ENCODE assay signal across 8 mouse cellular contexts in the genomic region with DNA sequence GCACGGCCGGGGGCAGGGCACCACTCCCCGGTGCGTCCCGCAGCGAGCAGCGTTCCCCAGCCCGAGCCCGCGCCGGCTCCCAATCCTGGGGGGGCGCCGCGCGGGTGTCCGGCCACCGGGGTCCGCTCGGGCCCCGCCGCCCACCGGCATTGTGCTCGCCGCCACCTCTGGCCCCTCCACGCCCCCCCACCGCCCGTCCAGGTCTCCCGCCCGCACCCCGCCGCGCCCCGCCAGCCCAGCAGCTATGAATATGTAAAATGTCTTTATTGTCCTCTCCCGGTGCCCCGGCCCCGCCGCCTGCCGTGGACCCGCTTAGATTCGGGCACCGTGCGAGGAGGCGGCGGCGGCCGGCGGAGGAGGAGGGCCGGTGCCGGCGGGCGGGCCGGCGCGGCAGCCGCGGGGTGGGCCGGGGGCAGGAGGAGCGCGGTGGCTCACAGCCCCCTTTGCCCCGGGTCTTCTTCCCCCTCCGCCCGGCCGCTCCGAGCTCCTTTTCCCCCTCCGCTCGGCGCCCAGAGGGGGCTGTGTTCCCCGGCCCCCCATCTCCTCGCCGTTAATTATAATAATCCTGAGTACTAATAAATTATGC. TPM values are rescaled to one million over a fixed set of nuclear protein-coding genes. Genes with fewer than 3 reads are reported as not detected.
A peak's percentile ranks its signal among the peaks of the same experiment; 100 is the strongest.
DNase-seq lines count a peak whose midpoint lies in the region; ATAC-seq and TF ChIP-seq lines count a peak whose summit lies in the region.

No protein-coding gene starts in this region.

- H3K4me2 ChIP-seq in heart, embryonic 15.5 days = peak overlapping the region; percentile 92
- H3K4me2 ChIP-seq in embryonic facial prominence, embryonic 13.5 days = peak overlapping the region; percentile 92
- H3K4me2 ChIP-seq in intestine, embryonic 16.5 days (ENCODE audit: low read depth, low read length) = peak overlapping the region; percentile 96
- H3K4me2 ChIP-seq in lung, postnatal 0 days (replicated peaks; ENCODE audit: low read depth, low read length) = peak overlapping the region; percentile 99

- intact Hi-C loops in heart, postnatal 36 days (cut with DNase I) = loop anchor here (2.0 to 10.0 kb wide), 6 partner anchors 35 to 765 kb away; a partner anchor contains a TSS

- no peak for DNase-seq in heart, postnatal 36 days
- no peak for DNase-seq in ES-E14 (ENCODE audit: low read depth, low spot score)
- DNase-seq in lung, postnatal 0 days (ENCODE audit: low spot score) = no peak
- DNase-seq in spleen, postnatal 4 days (ENCODE audit: low spot score in 2 of 2) = peak; percentile 63 to 86
- DNase-seq in c-Kit-positive CD71-positive TER-119-positive erythroid progenitor cells, embryonic 14.5 days (ENCODE audit: low spot score) = no peak

- H3K9ac ChIP-seq in heart, embryonic 15.5 days = peak overlapping the region; percentile 98
- H3K9ac ChIP-seq in ES-E14 (ENCODE audit: insufficient read depth, low read depth, low read length, poor library complexity, severe bottlenecking) = peak overlapping the region; percentile 97
- peak overlapping the region; percentile 95 for H3K9ac ChIP-seq in embryonic facial prominence, embryonic 13.5 days
- H3K9ac ChIP-seq in intestine, embryonic 16.5 days (ENCODE audit: low read depth, low read length) = peak overlapping the region; percentile 96
- H3K9ac ChIP-seq in lung, postnatal 0 days (replicated peaks; ENCODE audit: low read depth) = peak overlapping the region; percentile 91

- WGBS in heart, embryonic 15.5 days = under 1% methylated on average over 42 of the region's 70 CpGs
- WGBS in embryonic facial prominence, embryonic 13.5 days = under 1% methylated on average over 67 of the region's 70 CpGs
- WGBS in intestine, embryonic 16.5 days = 1% methylated on average over 42 of the region's 70 CpGs
- WGBS in lung, postnatal 0 days = 0% methylated on average over 5 of the region's 70 CpGs

- in situ Hi-C loops in ES-E14 (cut with MboI; ENCODE audit: low sequenced_read_pairs in 2 of 2, unreplicated experiment in 2 of 2) = loop anchor here in 1 of 2 experiments (5.0 kb wide), 1 partner anchor 150 kb away; no protein-coding TSS in a partner anchor

- no peaks in the 10 kb centered on the region for H3K9me3 ChIP-seq in heart, embryonic 15.5 days (replicated peaks)
- H3K9me3 ChIP-seq in ES-E14 (ENCODE audit: control insufficient read depth, insufficient read depth, low read depth, low read length) = no peaks in the 10 kb centered on the region
- H3K9me3 ChIP-seq in embryonic facial prominence, embryonic 13.5 days = no peaks in the 10 kb centered on the region
- H3K9me3 ChIP-seq in intestine, embryonic 16.5 days (ENCODE audit: control insufficient read depth, low read length) = no peaks in the 10 kb centered on the region
- H3K9me3 ChIP-seq in lung, postnatal 0 days (ENCODE audit: low read length) = no peaks in the 10 kb centered on the region

- H3K27ac ChIP-seq in heart, embryonic 15.5 days = peak overlapping the region; percentile 93
- peak overlapping the region; percentile 98 for H3K27ac ChIP-seq in ES-E14 (ENCODE audit: insufficient read depth, low read depth, low read length, poor library complexity, severe bottlenecking)
- peak overlapping the region; percentile 90 for H3K27ac ChIP-seq in embryonic facial prominence, embryonic 13.5 days
- peak overlapping the region; percentile 91 for H3K27ac ChIP-seq in intestine, embryonic 16.5 days (ENCODE audit: low read length)
- H3K27ac ChIP-seq in lung, postnatal 0 days (ENCODE audit: low read length) = peak overlapping the region; percentile 90

- TF ChIP-seq CTCF in lung, postnatal 0 days (IDR thresholded peaks at IDR 0.05) = no peak

- peaks cover 27% of the 10 kb centered on the region for H3K4me1 ChIP-seq in heart, embryonic 15.5 days (replicated peaks)
- H3K4me1 ChIP-seq in ES-E14 (ENCODE audit: control insufficient read depth in 2 of 2, insufficient read depth in 2 of 2, low read length in 2 of 2, poor library complexity in 1 of 2) = peaks cover 0 to 11% of the 10 kb centered on the region in 2 experiments; a peak in 2 of 4 replicates
- peaks cover 16% of the 10 kb centered on the region for H3K4me1 ChIP-seq in embryonic facial prominence, embryonic 13.5 days
- peaks cover 5% of the 10 kb centered on the region for H3K4me1 ChIP-seq in intestine, embryonic 16.5 days (ENCODE audit: control insufficient read depth, insufficient read depth, low read length)
- no peaks in the 10 kb centered on the region; the same call in 1 of the 2 replicates for H3K4me1 ChIP-seq in lung, postnatal 0 days (ENCODE audit: insufficient read depth, low read depth, low read length)

- ATAC-seq in heart, embryonic 15.5 days (replicated peaks; ENCODE audit: insufficient number of reproducible peaks, insufficient read depth, low FRiP score, low read depth) = peak; percentile 23
- ATAC-seq in embryonic facial prominence, embryonic 13.5 days (ENCODE audit: insufficient number of reproducible peaks, insufficient read depth, low FRiP score, low TSS enrichment, low read depth) = peak; percentile 32; the same call in 1 of the 2 replicates
- peak; percentile 51 for ATAC-seq in intestine, embryonic 16.5 days
- ATAC-seq in lung, postnatal 0 days = peak; percentile 31

- no peak for TF ChIP-seq EP300 in lung, postnatal 0 days (IDR thresholded peaks at IDR 0.05)

- no peaks in the 10 kb centered on the region for H3K27me3 ChIP-seq in heart, embryonic 15.5 days
- H3K27me3 ChIP-seq in embryonic facial prominence, embryonic 13.5 days = no peaks in the 10 kb centered on the region
- no peaks in the 10 kb centered on the region for H3K27me3 ChIP-seq in intestine, embryonic 16.5 days (replicated peaks; ENCODE audit: control insufficient read depth, insufficient read depth, low read length)
- no peaks in the 10 kb centered on the region for H3K27me3 ChIP-seq in lung, postnatal 0 days (replicated peaks; ENCODE audit: insufficient read depth, low read length)

- H3K4me3 ChIP-seq in heart, embryonic 15.5 days = peak overlapping the region; percentile 94
- peak overlapping the region; percentile 93 to 97 for H3K4me3 ChIP-seq in ES-E14 (ENCODE audit: insufficient read depth in 1 of 2, low read depth in 1 of 2, low read length in 2 of 2, poor library complexity in 1 of 2, severe bottlenecking in 1 of 2)
- peak overlapping the region; percentile 99 for H3K4me3 ChIP-seq in embryonic facial prominence, embryonic 13.5 days
- peak overlapping the region; percentile 96 for H3K4me3 ChIP-seq in intestine, embryonic 16.5 days (ENCODE audit: low read length)
- H3K4me3 ChIP-seq in lung, postnatal 0 days (ENCODE audit: low read depth, low read length) = peak overlapping the region; percentile 93

- H3K36me3 ChIP-seq in heart, embryonic 15.5 days = no peaks in the 10 kb centered on the region
- no peaks in the 10 kb centered on the region for H3K36me3 ChIP-seq in ES-E14 (ENCODE audit: control insufficient read depth, insufficient read depth, low read length, poor library complexity, severe bottlenecking)
- no peaks in the 10 kb centered on the region for H3K36me3 ChIP-seq in embryonic facial prominence, embryonic 13.5 days
- no peaks in the 10 kb centered on the region for H3K36me3 ChIP-seq in intestine, embryonic 16.5 days (ENCODE audit: control insufficient read depth, insufficient read depth, low read length)
- H3K36me3 ChIP-seq in lung, postnatal 0 days (ENCODE audit: insufficient read depth, low read length) = no peaks in the 10 kb centered on the region

TF ChIP-seq in ES-E14, 5 proteins besides CTCF, POLR2A, EP300 and RAD21:
- no peak for TF ChIP-seq ZC3H11A (IDR thresholded peaks at IDR 0.05; ENCODE audit: borderline replicate concordance, low read depth, low read length)
- TF ChIP-seq ZNF384 (IDR thresholded peaks at IDR 0.05; ENCODE audit: low read depth, low read length) = no peak
- no peak for TF ChIP-seq MAFK (IDR thresholded peaks at IDR 0.05; ENCODE audit: insufficient read depth, low read depth, low read length)
- no peak for TF ChIP-seq HCFC1 (IDR thresholded peaks at IDR 0.05; ENCODE audit: borderline replicate concordance, insufficient read depth, low read length)
- TF ChIP-seq CHD2 (IDR thresholded peaks at IDR 0.05; ENCODE audit: low read depth, low read length) = no peak

RNA-seq across cellular contexts. Expression of a gene that starts 0.5 kb away (rescaled TPM):
- polyA plus RNA-seq in heart, embryonic 15.5 days (2015; fragmentation: Nextera tagmentation; extraction: Ambion mirVana) = 8.4 and 11.4 TPM in 2 replicates
- total RNA-seq in heart, postnatal 36 days (2021) = 10 to 100 TPM; 10.4 to 13.0 TPM
- total RNA-seq in ES-E14 (2012; rRNA removed) = 37.9 and 55.6 TPM in 2 replicates
- polyA plus RNA-seq in embryonic facial prominence, embryonic 13.5 days (2015; fragmentation: Nextera tagmentation; extraction: Ambion mirVana) = 10.4 and 12.2 TPM in 2 replicates
- polyA plus RNA-seq in intestine, embryonic 16.5 days (2015; fragmentation: Nextera tagmentation; extraction: Ambion mirVana) = 8.3 and 8.4 TPM in 2 replicates
- polyA plus RNA-seq in lung, postnatal 0 days (2015; fragmentation: Nextera tagmentation; extraction: Ambion mirVana) = 7.9 and 8.1 TPM in 2 replicates

Comparison
In these comparisons a context has a peak if more than half of its experiments do, and no peak if none do; other contexts are left out.
1. DNase-seq: peak in spleen, postnatal 4 days (2 of 2); none in heart, postnatal 36 days (0 of 2), ES-E14 (single experiment), lung, postnatal 0 days (single experiment) and c-Kit-positive CD71-positive TER-119-positive erythroid progenitor cells, embryonic 14.5 days (single experiment).
2. Peak in every context shown above with its lines, with median percentiles within 50 percentile points of each other: ATAC-seq, H3K27ac ChIP-seq, H3K4me2 ChIP-seq, H3K4me3 ChIP-seq and H3K9ac ChIP-seq.